Mouse (Mus musculus) ovary, adult 18-20 months (tissue): Measurements from ENCODE around the gene Mrpl21.

Source experiments
- DNase-seq: peaks from one replicate; pipeline ENCODE4 v3.0.0; 2022; ENCODE audit warnings: low spot score, mixed read lengths

The Mrpl21 gene

DNA sequence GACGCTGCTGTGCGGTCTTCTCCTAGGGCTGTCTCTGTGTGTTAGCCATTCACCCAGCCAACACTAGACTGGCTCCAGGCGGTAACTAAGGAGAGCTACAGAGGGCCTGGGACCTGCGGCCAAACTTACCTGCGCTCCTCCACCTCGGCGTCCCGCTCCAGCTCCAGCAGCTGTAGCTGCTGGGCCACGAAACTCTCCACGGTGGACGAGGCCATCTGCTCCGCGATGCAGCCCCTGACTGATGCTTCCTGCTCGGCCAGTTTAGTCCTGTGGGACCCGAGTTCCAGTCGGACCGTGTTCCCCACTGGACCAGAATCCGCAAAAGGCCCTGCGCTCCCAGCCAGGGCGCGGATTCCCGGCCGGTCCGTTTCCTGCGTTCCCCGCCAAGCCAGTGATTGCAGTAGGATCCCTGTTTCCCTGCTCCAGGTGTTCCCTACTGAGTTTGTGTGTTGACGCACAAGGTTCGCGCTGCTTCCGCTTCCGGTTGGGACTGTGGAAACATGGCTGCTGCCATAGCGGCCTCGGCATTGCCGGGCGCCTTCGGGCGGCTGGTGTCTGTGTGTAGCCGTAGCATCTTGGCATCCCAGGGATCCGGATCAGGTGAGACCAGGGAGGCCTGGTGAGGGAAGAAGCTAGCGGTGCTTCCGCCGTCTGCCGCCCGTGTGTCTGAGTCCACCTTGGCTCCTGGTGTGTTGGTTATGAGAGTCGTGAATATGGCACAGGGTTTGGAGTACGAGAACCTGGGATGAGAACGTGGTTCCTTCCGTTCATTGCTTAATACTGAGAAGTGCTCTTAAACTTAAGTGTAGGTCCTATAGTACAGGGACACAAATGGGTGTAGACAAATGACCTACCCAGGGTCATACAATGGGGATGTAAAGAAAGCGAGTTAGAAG lies at the start of gene Mrpl21, which contains the start of gene Ighmbp2:
Mrpl21 (plus strand) TSS at position 330 of the 896 bp plus-strand sequence.
Ighmbp2 (minus strand) TSS at position 446 of the 896 bp plus-strand sequence.
- DNase-seq: peak; percentile 78

- peak; percentile 0 for DNase-seq
Observed at GRCm38 (mm10) chr19:3260016-3260415, 22.7 kb upstream of the Mrpl21 start.

DNA sequence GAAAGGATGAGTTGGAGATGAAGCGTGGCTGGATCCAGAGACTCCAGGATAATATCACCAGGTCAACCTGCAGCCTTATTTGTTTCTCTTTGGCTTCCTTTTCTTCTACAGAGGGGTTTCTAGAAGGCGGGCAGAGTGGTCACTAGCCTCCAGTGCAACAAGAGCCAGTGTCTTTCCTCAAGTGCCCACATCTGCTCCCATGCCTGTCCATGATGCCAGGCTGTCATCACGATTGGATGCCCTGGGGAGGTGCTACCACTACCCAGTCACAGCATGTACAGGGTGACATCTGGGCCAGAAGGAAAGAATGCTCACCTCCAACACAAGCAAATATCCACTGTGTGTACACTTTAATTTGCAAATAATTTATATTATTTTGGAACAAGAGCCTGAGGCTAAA lies 22.1 kb upstream of the Mrpl21 start:
- peak; percentile 0 for DNase-seq

- DNase-seq: peak; percentile 0
Observed at GRCm38 (mm10) chr19:3261336-3261735, 21.4 kb upstream of the Mrpl21 start.

GRCm38 (mm10) chr19:3261764-3262525 lies 20.8 kb upstream of the Mrpl21 start:
- peak; percentile 0 for DNase-seq

DNA sequence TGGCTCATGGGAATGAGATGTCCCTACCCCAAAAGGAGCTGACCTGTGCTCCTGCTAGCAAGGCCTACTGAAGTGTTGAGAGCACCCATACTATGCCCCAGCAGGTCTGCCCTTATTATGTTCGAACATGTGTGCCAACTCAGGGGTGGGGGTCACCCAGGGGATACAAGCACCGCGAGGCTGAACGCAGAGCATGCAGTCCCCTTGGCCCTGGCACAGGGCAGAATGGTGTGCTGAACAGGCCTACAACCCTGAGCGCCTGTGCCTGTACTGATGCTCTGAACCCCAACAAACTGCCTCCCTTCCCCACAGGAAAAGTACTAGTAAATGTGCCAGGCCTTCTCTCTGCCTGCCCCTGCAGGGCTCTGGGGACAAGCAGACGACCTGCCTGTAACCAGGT lies 18.4 kb upstream of the Mrpl21 start:
- peak; percentile 0 for DNase-seq

DNA sequence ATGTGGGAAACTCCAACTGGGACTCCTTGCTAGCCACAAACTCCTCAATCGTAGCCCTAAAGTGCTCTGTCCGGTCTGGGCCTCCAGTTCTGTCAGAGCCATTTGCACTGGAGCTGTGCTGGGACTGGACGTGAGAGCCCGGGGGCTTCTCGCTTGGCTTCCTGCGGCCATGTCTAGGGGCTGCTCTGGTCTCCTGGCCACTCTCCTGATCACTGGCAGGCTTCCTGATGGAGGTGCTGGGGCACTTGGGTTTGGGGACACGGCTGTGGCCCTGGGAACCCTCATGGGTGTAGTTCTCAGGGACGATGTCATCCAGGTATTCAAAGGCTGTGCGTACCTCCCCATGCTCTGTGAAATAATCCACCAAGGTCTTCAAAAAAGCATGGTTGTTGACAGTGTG lies 17.5 kb upstream of the Mrpl21 start:
- no peak for DNase-seq

DNA sequence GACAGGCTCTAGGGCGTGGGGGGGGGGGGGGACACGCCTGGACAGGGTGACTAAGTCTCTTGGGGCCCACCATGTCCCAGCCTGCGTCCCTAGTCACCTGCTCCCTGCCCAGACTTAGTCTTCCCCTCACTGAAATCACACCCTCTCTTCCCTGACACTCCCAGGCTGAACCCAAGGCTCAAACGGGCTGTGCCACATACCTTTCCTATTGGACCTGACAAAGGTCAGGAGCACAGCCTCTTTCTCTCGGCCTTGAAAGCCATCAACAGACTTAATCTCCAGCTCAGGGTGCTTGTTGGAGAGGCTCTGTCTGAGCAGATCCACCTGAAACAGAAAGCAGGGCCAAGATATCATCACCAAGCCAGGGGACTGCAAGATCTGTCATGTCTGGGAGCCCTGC lies 16.6 kb upstream of the Mrpl21 start:
- DNase-seq: no peak

- no peak for DNase-seq
Observed at GRCm38 (mm10) chr19:3266676-3267075, 16.0 kb upstream of the Mrpl21 start.

GRCm38 (mm10) chr19:3267340-3267739 lies 15.4 kb upstream of the Mrpl21 start:
- DNase-seq: no peak

- no peak for DNase-seq
Observed at GRCm38 (mm10) chr19:3268218-3268980, 14.3 kb upstream of the Mrpl21 start.

DNA sequence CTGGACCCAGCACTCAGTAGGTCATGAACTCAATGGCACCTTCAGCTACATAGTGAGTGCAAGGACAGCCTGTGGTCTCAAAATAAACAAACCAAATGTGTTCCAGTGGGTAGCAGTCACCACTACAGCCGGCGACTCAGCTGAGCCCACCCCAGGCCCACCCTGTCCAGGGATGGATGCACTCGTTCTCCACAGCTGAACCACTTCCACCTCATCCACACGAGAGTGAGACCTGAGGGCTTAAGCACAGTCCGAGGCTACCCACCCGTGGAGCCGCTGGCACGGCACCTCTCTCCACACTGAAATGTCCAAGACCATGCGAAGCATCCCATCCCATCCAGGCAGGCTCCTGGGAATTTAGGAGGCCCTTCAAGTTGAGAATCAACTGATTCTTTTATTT lies 13.4 kb upstream of the Mrpl21 start:
- no peak for DNase-seq

DNA sequence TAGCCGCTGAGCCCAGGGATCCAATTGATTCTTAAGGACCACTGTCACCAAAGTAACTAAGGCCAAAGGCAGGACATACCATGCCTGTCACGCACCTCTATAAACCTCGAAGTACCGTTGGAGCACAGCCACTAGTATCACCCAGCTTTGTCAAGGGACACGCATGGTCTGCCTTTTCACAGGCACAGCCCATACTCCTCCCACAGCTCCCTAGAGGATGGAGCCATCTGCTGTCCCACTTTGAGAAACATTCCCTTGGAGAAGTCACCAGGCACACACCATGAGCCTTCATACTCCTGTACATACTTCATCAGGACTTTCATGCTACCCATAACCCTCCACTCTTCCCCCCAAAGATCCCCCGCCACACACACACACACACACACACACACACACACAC lies 12.9 kb upstream of the Mrpl21 start:
- no peak for DNase-seq

DNA sequence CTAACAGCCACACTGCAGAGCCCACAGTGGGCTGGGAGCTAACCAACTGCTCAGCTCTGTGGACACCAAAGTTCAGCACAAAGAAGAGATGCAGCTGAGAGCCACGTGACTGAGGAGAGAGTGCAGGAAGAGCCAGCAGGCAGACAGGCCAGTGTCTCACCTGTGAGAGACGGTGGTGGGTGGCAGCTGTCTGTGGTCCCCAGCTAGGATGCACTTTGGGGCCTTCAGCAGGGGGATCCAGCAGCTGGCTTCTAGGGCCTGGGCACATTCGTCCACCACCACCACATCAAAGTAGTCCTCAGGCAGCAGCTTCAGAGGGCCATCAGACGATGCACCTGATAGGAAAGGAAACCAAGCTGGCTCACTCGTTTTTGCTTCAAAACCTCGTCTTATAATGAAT lies 11.3 kb upstream of the Mrpl21 start:
- no peak for DNase-seq

DNA sequence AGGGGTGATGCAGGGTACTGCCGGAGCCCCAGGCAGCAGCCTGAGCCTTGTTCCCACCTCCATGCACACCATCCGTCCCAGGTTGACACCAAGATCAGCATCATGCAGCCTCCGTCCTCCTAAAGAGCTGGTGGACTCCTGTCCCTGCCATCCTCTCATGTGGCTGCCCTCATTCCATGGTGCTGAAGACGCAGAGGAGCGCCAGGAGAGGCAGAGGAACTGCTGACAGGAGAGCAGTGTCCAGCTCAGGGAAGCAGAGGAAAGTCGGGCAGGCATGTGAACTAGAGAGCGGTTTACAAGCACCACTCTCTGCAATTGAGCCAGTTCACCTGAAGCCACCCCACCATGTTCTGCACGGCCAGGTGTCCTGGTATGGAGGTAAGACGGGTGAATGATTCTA lies 9.4 kb upstream of the Mrpl21 start:
- no peak for DNase-seq

- no peak for DNase-seq
Observed at GRCm38 (mm10) chr19:3275744-3276365, 6.8 kb upstream of the Mrpl21 start.

GRCm38 (mm10) chr19:3281886-3282285 lies 815 bp upstream of the Mrpl21 start:
- no peak for DNase-seq

- no peak for DNase-seq
Observed at GRCm38 (mm10) chr19:3289006-3289405, 6.3 kb downstream of the Mrpl21 start.

- peak; percentile 24 for DNase-seq
Observed at GRCm38 (mm10) chr19:3292028-3292427, 9.3 kb downstream of the Mrpl21 start.

- no peak for DNase-seq
Observed at GRCm38 (mm10) chr19:3292993-3293392, 10.3 kb downstream of the Mrpl21 start.

DNA sequence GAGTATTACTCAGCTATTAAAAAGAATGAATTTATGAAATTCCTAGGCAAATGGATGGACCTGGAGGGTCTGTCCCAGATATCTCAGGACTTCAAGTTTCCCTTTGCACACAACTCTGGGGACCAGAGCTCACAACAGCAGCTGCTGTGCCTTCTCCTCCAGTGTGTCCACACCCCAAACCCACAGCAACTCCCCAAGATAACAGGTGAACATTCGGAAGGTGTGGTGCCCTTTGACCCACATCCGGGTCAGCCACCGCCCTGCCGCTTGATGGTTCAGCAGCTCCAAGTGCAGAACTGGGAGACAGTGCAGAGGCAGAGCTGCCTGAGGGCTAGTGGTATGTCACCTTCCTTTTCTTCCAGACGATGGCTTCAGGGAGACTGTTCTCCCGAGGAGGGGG lies 12.5 kb downstream of the Mrpl21 start:
- DNase-seq: no peak

- no peak for DNase-seq
Observed at GRCm38 (mm10) chr19:3297034-3297433, 14.3 kb downstream of the Mrpl21 start.
